Mouse (Mus musculus): ENCODE results near the gene Grb10. TPM values are rescaled to one million over a fixed set of nuclear protein-coding genes. Genes with fewer than 3 reads are reported as not detected.
A peak's percentile ranks its signal among the peaks of the same experiment; 100 is the strongest.

Grb10 gene
- polyA plus RNA-seq, 1 experiment: 7.2 TPM

DNA sequence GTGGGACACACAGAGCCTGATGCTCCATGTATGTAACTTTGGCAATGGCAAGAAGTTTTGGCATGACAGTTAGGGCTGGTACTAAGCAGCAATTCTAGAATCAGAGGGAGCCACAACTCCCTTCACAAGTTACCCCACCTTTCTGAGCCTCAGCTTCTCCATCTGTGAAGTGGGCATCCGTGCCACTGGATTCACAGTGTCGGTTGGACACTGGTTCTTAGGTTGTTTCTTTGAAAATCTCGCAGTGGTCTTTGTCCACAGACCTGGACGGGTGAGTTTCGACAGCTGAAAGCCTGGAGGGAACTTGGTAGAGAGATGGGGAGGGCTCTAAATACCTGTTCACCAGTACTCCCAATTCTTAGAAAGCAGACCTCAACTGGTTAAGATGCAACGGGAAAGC lies 83.9 kb downstream of the Grb10 start:
- TF ChIP-seq FLI1 (IDR thresholded peaks at IDR 0.05; ENCODE audit: low read length) (no peak), GATA1 (IDR thresholded peaks at IDR 0.05; ENCODE audit: borderline replicate concordance, low read length) (no peak)
- no peaks in the 10 kb centered on the region for H3K9me3 ChIP-seq
- peaks cover 78% of the 10 kb centered on the region for H3K4me1 ChIP-seq
- H3K4me3 ChIP-seq (replicated peaks): no peak overlapping the region
- no peaks in the 10 kb centered on the region for H3K27me3 ChIP-seq (replicated peaks)
- H3K36me3 ChIP-seq (replicated peaks; ENCODE audit: low read length): peaks cover 36% of the 10 kb centered on the region

DNA sequence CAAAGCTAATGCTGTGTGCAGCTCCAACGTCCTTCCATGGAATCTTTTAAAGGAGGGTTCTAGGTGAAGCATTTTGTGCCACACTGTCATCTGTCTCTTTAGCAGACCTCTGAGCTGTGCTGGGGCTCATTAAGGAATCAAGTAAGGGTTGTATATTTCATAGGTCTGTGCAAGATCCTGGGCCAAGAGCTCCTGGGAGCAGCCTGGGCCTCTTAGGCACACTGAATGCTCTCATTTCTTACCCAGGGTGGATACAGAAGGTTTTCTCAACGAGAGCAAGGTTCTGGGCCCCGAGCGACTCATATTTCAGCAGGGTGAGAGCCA lies 84.4 kb downstream of the Grb10 start:
- Histone ChIP-seq H3K4me1 (peaks cover 78% of the 10 kb centered on the region), H3K9me3 (no peaks in the 10 kb centered on the region), H3K36me3 (replicated peaks; ENCODE audit: low read length) (peaks cover 34% of the 10 kb centered on the region), H3K4me3 (replicated peaks) (no peak overlapping the region), H3K27me3 (replicated peaks) (no peaks in the 10 kb centered on the region)
- TF ChIP-seq FLI1 (IDR thresholded peaks at IDR 0.05; ENCODE audit: low read length): no peak
- TF ChIP-seq GATA1 (IDR thresholded peaks at IDR 0.05; ENCODE audit: borderline replicate concordance, low read length): no peak

DNA sequence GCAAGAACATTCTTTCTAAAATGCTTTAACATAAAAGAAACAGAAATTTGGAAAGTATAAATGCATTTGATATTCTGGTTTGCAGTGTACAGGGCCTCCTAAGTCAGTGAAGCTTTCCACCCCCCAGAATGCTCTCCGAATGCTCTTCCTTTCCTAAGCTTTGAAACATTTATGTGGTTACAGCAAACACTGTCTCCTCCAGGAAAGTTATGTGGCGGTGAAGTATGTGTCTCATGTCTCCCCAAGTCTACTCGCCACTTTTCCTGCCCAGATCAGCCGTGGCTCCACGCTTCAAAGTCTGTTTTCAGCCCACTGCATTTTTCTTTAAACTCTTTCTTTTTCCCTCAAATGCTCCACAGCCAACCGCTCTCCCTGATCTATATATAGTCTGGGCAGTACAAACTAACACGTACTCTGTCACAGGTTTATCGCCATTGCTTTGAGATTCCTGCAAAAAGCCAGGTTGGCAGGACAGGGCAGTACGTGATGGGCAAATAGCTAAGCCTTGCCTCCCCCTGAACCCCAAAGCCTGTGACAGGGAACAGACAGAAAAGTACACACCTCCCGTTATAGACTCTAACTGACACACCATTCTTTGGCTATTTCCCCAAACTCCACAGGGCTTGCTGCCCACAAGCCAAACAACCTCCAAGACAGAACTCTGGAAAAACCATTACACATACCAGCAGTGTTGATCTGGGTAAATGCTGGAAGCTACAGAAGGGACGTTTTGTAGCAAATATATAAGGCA lies 84.9 kb downstream of the Grb10 start:
- Histone ChIP-seq H3K9me3 (no peaks in the 10 kb centered on the region), H3K27me3 (replicated peaks) (no peaks in the 10 kb centered on the region), H3K4me1 (peaks cover 80% of the 10 kb centered on the region), H3K36me3 (replicated peaks; ENCODE audit: low read length) (peaks cover 33% of the 10 kb centered on the region), H3K4me3 (replicated peaks) (no peak overlapping the region)
- TF ChIP-seq FLI1 (IDR thresholded peaks at IDR 0.05; ENCODE audit: low read length) (no peak), GATA1 (IDR thresholded peaks at IDR 0.05; ENCODE audit: borderline replicate concordance, low read length) (no peak)

DNA sequence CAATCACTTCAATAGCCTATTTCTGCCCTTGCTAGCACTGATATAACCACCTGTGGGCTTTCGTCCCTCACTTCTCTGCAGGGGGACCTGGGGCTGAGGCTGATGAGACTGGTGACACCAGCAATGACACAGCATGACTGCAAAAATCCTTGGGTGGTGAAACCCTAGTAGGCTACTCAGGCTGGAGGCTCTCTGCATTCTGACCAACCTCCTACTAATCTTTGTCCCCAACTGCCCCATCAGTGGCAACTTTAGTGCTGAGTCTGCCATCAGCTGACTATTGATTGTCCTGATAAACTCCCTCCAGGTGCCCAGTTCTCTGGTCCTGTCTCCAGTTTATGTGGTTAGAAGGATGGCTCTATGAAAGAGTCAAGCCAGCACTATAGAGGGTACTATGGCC lies 85.9 kb downstream of the Grb10 start:
- peaks cover 33% of the 10 kb centered on the region for H3K36me3 ChIP-seq (replicated peaks; ENCODE audit: low read length)
- H3K4me3 ChIP-seq (replicated peaks): peak overlapping the region; percentile 69
- H3K9me3 ChIP-seq: no peaks in the 10 kb centered on the region
- peaks cover 82% of the 10 kb centered on the region for H3K4me1 ChIP-seq
- no peak for TF ChIP-seq GATA1 (IDR thresholded peaks at IDR 0.05; ENCODE audit: borderline replicate concordance, low read length)
- no peak for TF ChIP-seq FLI1 (IDR thresholded peaks at IDR 0.05; ENCODE audit: low read length)
- no peaks in the 10 kb centered on the region for H3K27me3 ChIP-seq (replicated peaks)

DNA sequence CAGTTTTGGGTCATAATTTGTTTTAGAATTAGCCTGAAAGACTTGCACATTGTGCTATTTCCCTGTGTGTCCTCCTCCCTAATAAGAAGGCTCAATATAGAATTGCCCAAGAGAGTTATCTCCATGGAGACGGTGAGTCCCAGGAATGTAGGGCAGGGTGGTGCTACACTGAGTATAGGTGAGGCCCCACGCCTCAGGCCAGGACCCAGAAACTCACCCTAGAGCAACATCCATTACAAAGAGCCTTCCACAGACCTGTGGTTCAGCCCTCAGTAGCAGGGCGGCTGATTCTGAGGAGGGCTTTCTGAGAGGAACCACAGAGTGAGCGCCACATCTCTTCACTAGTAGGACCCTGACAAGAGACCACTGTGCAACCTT lies 89.5 kb downstream of the Grb10 start:
- Histone ChIP-seq H3K27me3 (replicated peaks) (no peaks in the 10 kb centered on the region), H3K36me3 (replicated peaks; ENCODE audit: low read length) (peaks cover 54% of the 10 kb centered on the region), H3K4me3 (replicated peaks) (no peak overlapping the region), H3K9me3 (no peaks in the 10 kb centered on the region), H3K4me1 (peaks cover 74% of the 10 kb centered on the region)
- TF ChIP-seq FLI1 (IDR thresholded peaks at IDR 0.05; ENCODE audit: low read length): no peak
- no peak for TF ChIP-seq GATA1 (IDR thresholded peaks at IDR 0.05; ENCODE audit: borderline replicate concordance, low read length)

DNA sequence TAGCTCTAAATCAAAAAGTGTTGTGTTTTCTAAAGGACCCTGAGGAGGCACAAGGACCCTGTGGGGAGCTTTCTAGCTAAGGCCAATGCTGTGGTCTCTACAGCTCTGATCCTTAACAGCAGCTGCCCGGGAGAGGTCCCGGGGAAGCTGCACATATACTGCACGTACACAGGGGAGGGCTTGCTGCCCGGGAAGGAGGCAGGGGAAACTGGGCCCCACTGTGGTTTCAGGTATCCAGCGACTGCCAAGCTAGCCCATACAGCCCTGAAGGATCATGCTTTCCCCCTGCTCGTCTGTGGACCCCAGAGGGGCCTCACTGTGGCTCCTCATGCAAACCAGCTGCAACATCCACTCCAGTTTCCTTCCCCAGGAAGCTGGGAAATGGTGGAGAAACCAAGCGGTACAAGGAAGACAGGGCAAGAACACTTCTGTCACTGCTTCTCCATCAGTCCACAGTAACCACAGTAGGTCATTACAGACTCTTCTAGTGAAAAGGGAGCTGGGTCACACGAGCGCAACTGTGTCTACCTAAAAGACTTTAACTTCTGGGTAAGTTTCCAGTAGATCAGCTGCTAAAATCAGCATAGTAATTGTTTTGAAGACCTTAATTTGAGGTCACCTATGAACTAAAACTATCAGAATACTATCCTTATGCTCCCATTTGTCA lies 90.0 kb downstream of the Grb10 start:
- Histone ChIP-seq H3K4me3 (replicated peaks) (peak overlapping the region; percentile 80), H3K9me3 (no peaks in the 10 kb centered on the region), H3K4me1 (peaks cover 74% of the 10 kb centered on the region), H3K36me3 (replicated peaks; ENCODE audit: low read length) (peaks cover 58% of the 10 kb centered on the region), H3K27me3 (replicated peaks) (no peaks in the 10 kb centered on the region)
- TF ChIP-seq FLI1 (IDR thresholded peaks at IDR 0.05; ENCODE audit: low read length) (no peak), GATA1 (IDR thresholded peaks at IDR 0.05; ENCODE audit: borderline replicate concordance, low read length) (no peak)

DNA sequence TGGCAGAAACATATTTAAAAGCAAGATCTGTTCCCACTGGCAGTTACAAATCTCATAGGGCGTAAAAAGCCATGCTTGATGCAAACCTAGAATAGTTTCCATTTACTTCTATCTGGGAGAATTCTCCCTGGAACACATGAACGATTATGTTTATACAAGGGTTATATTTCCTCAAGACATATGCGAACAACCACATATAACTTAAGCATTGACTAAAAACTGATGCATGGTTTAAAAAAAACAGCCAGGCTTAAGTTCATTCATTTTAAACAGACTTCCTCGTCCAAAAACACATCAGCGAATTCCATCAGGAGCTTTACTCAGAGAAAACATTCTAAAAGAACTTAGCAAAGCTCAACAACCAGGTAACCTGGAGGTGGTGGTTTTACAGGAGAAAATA lies 90.6 kb downstream of the Grb10 start:
- Histone ChIP-seq H3K36me3 (replicated peaks; ENCODE audit: low read length) (peaks cover 62% of the 10 kb centered on the region), H3K4me1 (peaks cover 71% of the 10 kb centered on the region), H3K9me3 (no peaks in the 10 kb centered on the region), H3K4me3 (replicated peaks) (no peak overlapping the region), H3K27me3 (replicated peaks) (no peaks in the 10 kb centered on the region)
- TF ChIP-seq GATA1 (IDR thresholded peaks at IDR 0.05; ENCODE audit: borderline replicate concordance, low read length): no peak
- no peak for TF ChIP-seq FLI1 (IDR thresholded peaks at IDR 0.05; ENCODE audit: low read length)

DNA sequence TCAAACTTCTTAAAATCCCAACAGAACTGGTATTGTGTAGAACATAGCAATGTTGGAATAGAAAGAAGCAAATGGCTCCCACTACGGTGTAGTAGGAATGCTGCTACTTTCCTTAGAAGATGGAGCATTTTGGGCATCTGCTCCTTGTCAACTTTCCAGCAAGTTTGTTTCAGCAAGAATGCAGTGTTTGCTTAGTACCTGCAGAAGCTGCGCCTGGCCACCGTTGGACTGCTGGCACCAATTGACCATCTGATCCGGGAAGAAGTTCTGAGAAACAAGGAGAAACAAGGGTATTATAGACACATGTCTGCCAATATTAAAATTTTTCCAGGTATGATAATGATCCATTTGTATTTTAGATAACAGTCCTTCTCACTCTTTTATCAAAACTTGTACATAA lies 92.7 kb downstream of the Grb10 start:
- no peaks in the 10 kb centered on the region for H3K9me3 ChIP-seq
- H3K4me1 ChIP-seq: peaks cover 71% of the 10 kb centered on the region
- peaks cover 69% of the 10 kb centered on the region for H3K36me3 ChIP-seq (replicated peaks; ENCODE audit: low read length)
- TF ChIP-seq GATA1 (IDR thresholded peaks at IDR 0.05; ENCODE audit: borderline replicate concordance, low read length): no peak
- no peak for TF ChIP-seq FLI1 (IDR thresholded peaks at IDR 0.05; ENCODE audit: low read length)
- no peaks in the 10 kb centered on the region for H3K27me3 ChIP-seq (replicated peaks)
- no peak overlapping the region for H3K4me3 ChIP-seq (replicated peaks)

DNA sequence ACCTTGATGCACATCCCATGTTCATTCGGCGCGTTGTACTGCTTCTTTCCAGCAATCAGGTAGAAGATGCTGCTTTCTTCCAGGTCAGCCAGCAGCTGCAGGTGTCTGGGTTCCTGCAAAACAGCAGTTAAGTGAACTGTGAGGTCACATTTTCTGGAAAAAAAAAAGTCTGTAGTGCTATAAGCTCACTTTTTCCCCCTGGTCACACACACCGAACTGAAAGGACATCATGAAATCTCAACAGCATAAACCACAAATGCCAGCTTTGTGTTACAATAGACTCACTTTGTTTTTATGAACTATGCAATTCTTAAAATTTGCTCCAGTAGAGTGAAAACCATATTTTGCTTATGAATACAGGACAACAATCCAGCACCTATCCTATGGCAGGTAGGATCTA lies 93.7 kb downstream of the Grb10 start:
- H3K36me3 ChIP-seq (replicated peaks; ENCODE audit: low read length): peaks cover 67% of the 10 kb centered on the region
- no peak overlapping the region for H3K4me3 ChIP-seq (replicated peaks)
- H3K9me3 ChIP-seq: no peaks in the 10 kb centered on the region
- TF ChIP-seq GATA1 (IDR thresholded peaks at IDR 0.05; ENCODE audit: borderline replicate concordance, low read length): no peak
- TF ChIP-seq FLI1 (IDR thresholded peaks at IDR 0.05; ENCODE audit: low read length): no peak
- no peaks in the 10 kb centered on the region for H3K27me3 ChIP-seq (replicated peaks)
- H3K4me1 ChIP-seq: peaks cover 73% of the 10 kb centered on the region

DNA sequence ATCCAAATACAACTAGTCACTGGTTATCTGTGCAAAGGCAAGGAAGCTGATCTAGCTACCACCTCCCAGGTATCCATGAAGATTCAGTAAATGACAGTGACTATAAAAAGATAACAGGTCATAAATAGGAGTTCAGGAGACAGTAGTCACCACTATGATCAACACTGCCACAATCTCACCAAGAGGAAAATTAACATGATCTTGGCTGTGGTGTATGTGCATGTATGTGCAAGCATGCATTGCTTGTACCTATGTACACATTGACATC lies 94.5 kb downstream of the Grb10 start:
- Histone ChIP-seq H3K9me3 (no peaks in the 10 kb centered on the region), H3K27me3 (replicated peaks) (no peaks in the 10 kb centered on the region), H3K4me1 (peaks cover 74% of the 10 kb centered on the region), H3K36me3 (replicated peaks; ENCODE audit: low read length) (peaks cover 65% of the 10 kb centered on the region), H3K4me3 (replicated peaks) (no peak overlapping the region)
- TF ChIP-seq FLI1 (IDR thresholded peaks at IDR 0.05; ENCODE audit: low read length) (no peak), GATA1 (IDR thresholded peaks at IDR 0.05; ENCODE audit: borderline replicate concordance, low read length) (no peak)

All from megakaryocyte, embryonic 14.5 days (primary cell).